Mouse (Mus musculus): ENCODE results near the gene Naa38.

- TF ChIP-seq CTCF (IDR thresholded peaks at IDR 0.05; ENCODE audit: low read depth) (no peak), EP300 (IDR thresholded peaks at IDR 0.05; ENCODE audit: low read depth) (peak; percentile 64; the same call in 1 of the 2 replicates)
These were observed 22.4 kb downstream of the Naa38 start for GRCm38 (mm10) chr11:69417449-69418384.

All from liver, postnatal 0 days (tissue).